Mouse (Mus musculus): Measurements from ENCODE around the gene 4930524N10Rik.

4930524N10Rik gene

DNA sequence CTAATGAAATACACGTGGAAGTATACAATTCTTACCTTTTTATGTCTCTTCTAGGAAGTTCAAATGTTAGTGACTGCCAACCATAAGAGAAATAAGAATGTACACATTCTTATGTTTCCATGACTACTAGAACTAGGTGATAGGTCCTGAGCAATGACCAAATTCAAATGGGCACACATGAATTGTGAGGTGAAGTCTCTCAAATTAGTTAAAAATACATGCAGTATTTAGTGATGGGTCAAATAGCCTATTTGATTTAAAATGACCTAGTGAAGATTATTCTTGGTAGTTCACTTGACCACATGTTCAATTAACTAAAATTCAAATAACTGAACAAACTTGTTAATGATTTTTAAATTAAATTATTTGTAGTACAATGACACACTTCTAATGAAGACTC lies at the start of gene 4930524N10Rik:
4930524N10Rik (minus strand) TSS at position 101 of the 400 bp plus-strand sequence.
- DNase-seq (ENCODE audit: low spot score): no peak

DNA sequence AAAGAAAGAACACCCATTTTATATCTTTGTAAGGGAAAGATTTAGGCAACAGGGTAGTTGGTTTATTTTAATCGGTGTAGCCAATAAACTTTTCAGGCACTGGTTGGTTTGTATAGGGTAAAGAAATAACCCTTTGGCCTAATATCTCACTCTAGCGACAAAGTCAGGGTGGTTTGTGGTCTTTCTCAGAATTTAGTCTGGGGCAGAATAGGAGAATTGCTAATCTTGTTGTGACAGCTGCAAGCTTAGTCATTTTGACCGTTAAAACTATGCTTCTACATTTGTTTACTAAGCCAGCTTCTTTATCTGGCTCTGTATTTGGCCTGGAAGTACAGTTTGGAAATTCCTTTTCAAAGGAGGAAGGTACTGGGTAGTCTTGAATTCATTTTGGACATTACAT lies 6.8 kb upstream of the 4930524N10Rik start:
- DNase-seq (ENCODE audit: low spot score): no peak

DNA sequence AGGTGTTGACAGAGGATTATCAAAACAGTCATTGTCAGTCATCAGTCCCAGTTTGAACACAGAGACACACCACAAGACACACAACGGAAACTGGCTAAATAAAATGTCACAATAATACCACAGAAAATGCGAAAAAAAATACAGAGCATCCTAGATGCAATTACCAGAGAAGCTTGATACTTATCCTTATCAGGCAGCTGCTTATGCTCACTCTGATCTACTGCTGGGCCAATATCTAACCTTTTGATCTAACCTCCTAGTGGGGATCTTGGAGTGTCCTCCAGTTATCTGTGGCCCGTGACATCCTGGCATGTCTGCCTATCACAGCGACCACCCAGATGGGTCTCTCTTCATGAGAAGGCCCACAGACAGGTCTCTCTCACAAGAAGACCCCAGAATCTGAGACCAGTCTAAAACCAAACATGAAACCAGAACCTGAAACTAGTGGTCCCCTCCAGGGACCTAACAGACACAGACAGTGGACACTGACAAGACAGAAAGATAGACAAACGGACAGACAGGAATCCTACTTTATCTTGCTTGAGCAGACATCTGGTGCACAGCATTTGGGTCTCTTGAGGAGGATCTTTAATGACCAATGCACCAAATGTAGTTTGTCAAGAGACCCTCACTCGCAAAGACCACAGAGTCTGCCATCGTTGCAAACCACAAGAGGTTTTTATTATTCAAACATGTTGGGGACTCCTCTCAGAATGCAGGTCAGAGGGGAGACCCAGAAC lies 6.3 kb upstream of the 4930524N10Rik start:
- DNase-seq (ENCODE audit: low spot score): no peak

DNA sequence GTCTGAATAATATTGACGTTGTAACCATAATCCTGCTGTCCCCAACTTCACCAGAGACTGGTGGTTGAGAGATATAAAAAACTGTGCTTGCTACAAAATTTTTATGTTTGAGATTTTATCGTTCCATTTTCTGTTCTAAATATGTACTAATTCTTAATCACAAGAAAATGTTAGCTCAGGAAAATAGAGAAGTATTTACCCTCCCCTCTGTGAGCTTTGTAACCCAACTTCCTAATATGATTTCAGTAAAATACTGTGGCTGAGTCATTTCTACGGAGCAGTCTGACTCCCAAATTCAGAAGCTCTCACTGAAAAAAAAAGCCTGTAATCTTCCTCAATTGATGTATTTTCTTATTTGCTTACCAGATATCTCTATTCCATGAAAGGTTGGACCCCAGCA lies 4.7 kb upstream of the 4930524N10Rik start:
- DNase-seq (ENCODE audit: low spot score): no peak
